13 mouse cellular contexts compared by ENCODE assay signal in genomic region chr19:47491853-47492252, GRCm38 (mm10). TPM values are rescaled to one million over a fixed set of nuclear protein-coding genes. Genes with fewer than 3 reads are reported as not detected.
DNase-seq lines count a peak whose midpoint lies in the region; ATAC-seq and TF ChIP-seq lines count a peak whose summit lies in the region.
"Had no signal": no experiment of that assay in that cellular context is flagged by ENCODE, and none has a peak within 500 bp of the region (broad histone marks: within the 10 kb centered on the region; RNA-seq: fewer than 3 reads in every experiment).

No protein-coding gene starts in this region.

- peaks cover 11% of the 10 kb centered on the region; the same call in 1 of the 2 replicates for H3K4me1 ChIP-seq in forebrain, embryonic 11.5 days (replicated peaks; ENCODE audit: control insufficient read depth, insufficient read depth, low read length)
- H3K4me1 ChIP-seq in forebrain, embryonic 14.5 days (ENCODE audit: control insufficient read depth, insufficient read depth, low read length), result peaks cover 12% of the 10 kb centered on the region
- H3K4me1 ChIP-seq in hindbrain, embryonic 12.5 days, result peaks cover 29% of the 10 kb centered on the region
- peaks cover 23% of the 10 kb centered on the region for H3K4me1 ChIP-seq in hindbrain, embryonic 13.5 days (replicated peaks)
- 0 out of 2 replicates have a peak, but pooled peaks cover 5% of the 10 kb centered on the region for H3K4me1 ChIP-seq in limb, embryonic 14.5 days (ENCODE audit: control insufficient read depth, insufficient read depth, low read length)

- no peaks in the 10 kb centered on the region for H3K36me3 ChIP-seq in forebrain, embryonic 11.5 days (ENCODE audit: control insufficient read depth, insufficient read depth, low read length)
- no peaks in the 10 kb centered on the region for H3K36me3 ChIP-seq in forebrain, embryonic 14.5 days (ENCODE audit: control insufficient read depth, insufficient read depth, low read length)
- H3K36me3 ChIP-seq in hindbrain, embryonic 12.5 days, result no peaks in the 10 kb centered on the region
- no peaks in the 10 kb centered on the region for H3K36me3 ChIP-seq in hindbrain, embryonic 13.5 days
- no peaks in the 10 kb centered on the region for H3K36me3 ChIP-seq in limb, embryonic 14.5 days (ENCODE audit: control insufficient read depth, insufficient read depth, low read length)
- H3K36me3 ChIP-seq: limb, embryonic 12.5 days had no signal

- ATAC-seq in forebrain, embryonic 11.5 days (replicated peaks; ENCODE audit: low FRiP score), result 0 out of 2 replicates have a peak, but pooled peaks have one; percentile 21
- ATAC-seq in forebrain, embryonic 14.5 days, result no peak; the same call in 1 of the 2 replicates
- ATAC-seq in hindbrain, embryonic 12.5 days (ENCODE audit: low FRiP score), result no peak
- no peak for ATAC-seq in hindbrain, embryonic 13.5 days (ENCODE audit: low FRiP score)
- peak; percentile 47; the same call in 1 of the 2 replicates for ATAC-seq in limb, embryonic 14.5 days (ENCODE audit: low FRiP score, low read depth)

- DNase-seq in forebrain, embryonic 11.5 days (ENCODE audit: low spot score), result no peak
- DNase-seq in forebrain, embryonic 14.5 days (ENCODE audit: low spot score), result no peak
- DNase-seq in R1 (ENCODE audit: low read depth, low spot score), result peak; percentile 88
- no peak for DNase-seq in limb, embryonic 14.5 days (ENCODE audit: low spot score)
- DNase-seq in lung, postnatal 25 days (ENCODE audit: low spot score), result no peak
- no peak for DNase-seq in gastrocnemius, postnatal 4 days (ENCODE audit: low spot score in 2 of 2)
- DNase-seq: gastrocnemius, postnatal 36 days; kidney, adult 9 months; layer of hippocampus, adult 9-11 months; lung, postnatal 14 days had no signal

- H3K27me3 ChIP-seq in forebrain, embryonic 11.5 days (ENCODE audit: control insufficient read depth, insufficient read depth, low read length), result no peaks in the 10 kb centered on the region
- H3K27me3 ChIP-seq in forebrain, embryonic 14.5 days (replicated peaks; ENCODE audit: control insufficient read depth, insufficient read depth, low read length), result no peaks in the 10 kb centered on the region
- H3K27me3 ChIP-seq in hindbrain, embryonic 12.5 days, result no peaks in the 10 kb centered on the region
- no peaks in the 10 kb centered on the region for H3K27me3 ChIP-seq in hindbrain, embryonic 13.5 days
- H3K27me3 ChIP-seq in limb, embryonic 14.5 days (ENCODE audit: control insufficient read depth, insufficient read depth, low read length), result no peaks in the 10 kb centered on the region
- H3K27me3 ChIP-seq: limb, embryonic 12.5 days had no signal

- WGBS in forebrain, embryonic 11.5 days, result 61% methylated on average over 2 of the region's 2 CpGs
- WGBS in forebrain, embryonic 14.5 days, result 49% methylated on average over 2 of the region's 2 CpGs
- 47% methylated on average over 2 of the region's 2 CpGs for WGBS in hindbrain, embryonic 12.5 days
- 54% methylated on average over 2 of the region's 2 CpGs for WGBS in hindbrain, embryonic 13.5 days
- WGBS in limb, embryonic 14.5 days, result 76% methylated on average over 2 of the region's 2 CpGs

- no peak overlapping the region for H3K9ac ChIP-seq in forebrain, embryonic 11.5 days (ENCODE audit: low read length)
- H3K9ac ChIP-seq in forebrain, embryonic 14.5 days (ENCODE audit: low read length), result no peak overlapping the region
- no peak overlapping the region for H3K9ac ChIP-seq in hindbrain, embryonic 12.5 days
- H3K9ac ChIP-seq in hindbrain, embryonic 13.5 days, result no peak overlapping the region
- no peak overlapping the region for H3K9ac ChIP-seq in limb, embryonic 14.5 days (ENCODE audit: low read depth, low read length, severe bottlenecking)
- H3K9ac ChIP-seq: limb, embryonic 12.5 days had no signal

- no peak overlapping the region for H3K4me2 ChIP-seq in forebrain, embryonic 11.5 days (ENCODE audit: low read depth, low read length, severe bottlenecking)
- H3K4me2 ChIP-seq in forebrain, embryonic 14.5 days (ENCODE audit: low read length), result no peak overlapping the region
- no peak overlapping the region for H3K4me2 ChIP-seq in hindbrain, embryonic 12.5 days (replicated peaks)
- no peak overlapping the region for H3K4me2 ChIP-seq in hindbrain, embryonic 13.5 days
- H3K4me2 ChIP-seq in limb, embryonic 14.5 days (replicated peaks; ENCODE audit: low read depth, low read length, severe bottlenecking), result no peak overlapping the region
- H3K4me2 ChIP-seq: limb, embryonic 12.5 days had no signal

- no peak overlapping the region for H3K4me3 ChIP-seq in forebrain, embryonic 11.5 days (ENCODE audit: low read depth, low read length)
- H3K4me3 ChIP-seq in forebrain, embryonic 14.5 days (ENCODE audit: low read depth, low read length), result no peak overlapping the region
- H3K4me3 ChIP-seq in hindbrain, embryonic 12.5 days, result no peak overlapping the region
- H3K4me3 ChIP-seq in hindbrain, embryonic 13.5 days, result no peak overlapping the region
- H3K4me3 ChIP-seq in limb, embryonic 14.5 days (replicated peaks; ENCODE audit: low read length), result no peak overlapping the region
- H3K4me3 ChIP-seq: limb, embryonic 12.5 days had no signal

- peak overlapping the region; percentile 93; the same call in 1 of the 2 replicates for H3K27ac ChIP-seq in forebrain, embryonic 11.5 days (ENCODE audit: low read depth, low read length)
- no peak overlapping the region for H3K27ac ChIP-seq in forebrain, embryonic 14.5 days (ENCODE audit: low read depth, low read length)
- peak overlapping the region; percentile 52; the same call in 1 of the 2 replicates for H3K27ac ChIP-seq in hindbrain, embryonic 12.5 days
- no peak overlapping the region for H3K27ac ChIP-seq in hindbrain, embryonic 13.5 days
- H3K27ac ChIP-seq in limb, embryonic 14.5 days (replicated peaks; ENCODE audit: low read depth, low read length), result no peak overlapping the region
- H3K27ac ChIP-seq: limb, embryonic 12.5 days had no signal

- TF ChIP-seq POLR2A in limb, embryonic 14.5 days (IDR thresholded peaks at IDR 0.05; ENCODE audit: borderline replicate concordance, extremely low read depth, insufficient read depth, insufficient read length), result no peak

- H3K9me3 ChIP-seq in forebrain, embryonic 11.5 days (ENCODE audit: control insufficient read depth, low read length), result peaks cover 2% of the 10 kb centered on the region; the same call in 1 of the 2 replicates
- H3K9me3 ChIP-seq in forebrain, embryonic 14.5 days (replicated peaks; ENCODE audit: control insufficient read depth, low read length), result no peaks in the 10 kb centered on the region
- no peaks in the 10 kb centered on the region for H3K9me3 ChIP-seq in hindbrain, embryonic 12.5 days (replicated peaks)
- H3K9me3 ChIP-seq in hindbrain, embryonic 13.5 days, result no peaks in the 10 kb centered on the region
- no peaks in the 10 kb centered on the region for H3K9me3 ChIP-seq in limb, embryonic 14.5 days (ENCODE audit: control insufficient read depth, low read length)

RNA-seq across cellular contexts. Expression of gene Sh3pxd2a, which starts 27.7 kb away (rescaled TPM):
- 5.2 and 5.4 TPM in 2 replicates for polyA plus RNA-seq in forebrain, embryonic 11.5 days (2014; fragmentation: Nextera tagmentation; extraction: Ambion mirVana)
- polyA plus RNA-seq in forebrain, embryonic 14.5 days (2014; fragmentation: Nextera tagmentation; extraction: Ambion mirVana), result 3.0 and 3.4 TPM in 2 replicates
- polyA plus RNA-seq in hindbrain, embryonic 12.5 days (2016; fragmentation: Nextera tagmentation; extraction: Ambion mirVana), result 3.9 and 5.4 TPM in 2 replicates
- 2.1 and 2.5 TPM in 2 replicates for polyA plus RNA-seq in hindbrain, embryonic 13.5 days (2015; fragmentation: Nextera tagmentation; extraction: Ambion mirVana)
- 61.7 and 66.8 TPM in 2 replicates for polyA plus RNA-seq in limb, embryonic 14.5 days (2012; rRNA removed)
- polyA plus RNA-seq in limb, embryonic 14.5 days (2014; fragmentation: Nextera tagmentation; extraction: Ambion mirVana), result 17.1 and 19.8 TPM in 2 replicates
- 100 to 1,000 TPM; 124 to 134 TPM for total RNA-seq in gastrocnemius, postnatal 4 days (2021)

RNA-seq across cellular contexts. Expression of gene Stn1, which starts 45.5 kb away (rescaled TPM):
- 54.0 and 54.9 TPM in 2 replicates for polyA plus RNA-seq in forebrain, embryonic 11.5 days (2014; fragmentation: Nextera tagmentation; extraction: Ambion mirVana)
- polyA plus RNA-seq in forebrain, embryonic 14.5 days (2014; fragmentation: Nextera tagmentation; extraction: Ambion mirVana), result 39.0 and 41.6 TPM in 2 replicates
- polyA plus RNA-seq in hindbrain, embryonic 12.5 days (2016; fragmentation: Nextera tagmentation; extraction: Ambion mirVana), result 42.1 and 44.2 TPM in 2 replicates
- polyA plus RNA-seq in hindbrain, embryonic 13.5 days (2015; fragmentation: Nextera tagmentation; extraction: Ambion mirVana), result 34.6 and 35.1 TPM in 2 replicates
- polyA plus RNA-seq in limb, embryonic 14.5 days (2012; rRNA removed), result 37.6 and 39.1 TPM in 2 replicates
- polyA plus RNA-seq in limb, embryonic 14.5 days (2014; fragmentation: Nextera tagmentation; extraction: Ambion mirVana), result 53.6 and 56.3 TPM in 2 replicates
- total RNA-seq in gastrocnemius, postnatal 4 days (2021), result 10 to 100 TPM; 19.9 to 23.7 TPM

Comparison
In these comparisons a context has a peak if more than half of its experiments do, and no peak if none do; other contexts are left out.
1. ATAC-seq: peak in forebrain, embryonic 11.5 days (single experiment) and limb, embryonic 14.5 days (single experiment); none in forebrain, embryonic 14.5 days (single experiment), hindbrain, embryonic 12.5 days (single experiment) and hindbrain, embryonic 13.5 days (single experiment).
2. H3K27ac ChIP-seq: peak in forebrain, embryonic 11.5 days (single experiment) and hindbrain, embryonic 12.5 days (single experiment); none in forebrain, embryonic 14.5 days (single experiment), hindbrain, embryonic 13.5 days (single experiment) and limb, embryonic 14.5 days (single experiment).